Mouse (Mus musculus) olfactory bulb, adult 2 months (tissue): Measurements from ENCODE around the gene Irf2bp1.

Experiments
- CTCF ChIP-seq: fragments of 200-500 bp; IDR thresholded peaks from 2 replicates; pipeline ENCODE4 v1.5.1; 2012; ENCODE audit warnings: low read depth, mild to moderate bottlenecking, low read length, moderate library complexity; ENCODE audit not compliant: insufficient read depth
- POLR2A ChIP-seq: fragments of 200-500 bp; IDR thresholded peaks from 2 replicates; pipeline ENCODE4 v1.6.1; 2012; ENCODE audit warnings: mild to moderate bottlenecking, low read depth, low read length, moderate library complexity; ENCODE audit not compliant: insufficient read depth

DNA sequence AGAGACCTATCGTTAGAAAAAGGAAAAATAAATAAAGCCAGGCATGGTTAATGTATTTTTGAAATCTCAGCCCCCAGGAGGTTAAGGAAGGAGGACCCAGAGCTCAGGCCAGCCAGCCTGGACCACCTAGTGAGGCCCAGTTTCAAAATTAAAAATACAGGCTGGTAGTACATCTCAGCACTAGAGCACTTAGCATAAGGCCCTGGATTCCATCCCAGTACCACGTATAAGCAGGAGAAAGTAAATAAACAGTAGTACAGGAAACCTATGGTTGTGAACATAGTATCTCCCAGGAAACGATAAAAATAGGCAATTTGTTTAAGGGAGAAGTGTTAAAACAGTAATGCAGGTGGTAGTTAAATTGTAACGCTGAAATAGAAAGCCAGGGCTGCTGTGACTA lies 1.7 kb upstream of the Irf2bp1 start:
- no peak for TF ChIP-seq CTCF
- no peak for TF ChIP-seq POLR2A
